Mouse (Mus musculus) lung, embryonic 15.5 days (tissue): ENCODE data around the gene Grk6. TPM values are rescaled to one million over a fixed set of nuclear protein-coding genes. Genes with fewer than 3 reads are reported as not detected.

Experiments
- ATAC-seq: fragments of 200-750 bp; cut with Nextera tagmentation; 2 replicates; pipeline ENCODE4 v1.8.0; 2017; ENCODE audit warnings: moderate number of reproducible peaks, borderline replicate concordance; ENCODE audit not compliant: low FRiP score, low TSS enrichment; ENCODE audit errors: extremely low read depth
- H3K27ac ChIP-seq: fragments of 300-500 bp; sonication (generic); 2 replicates; pipeline ENCODE4 v1.5.1; 2015; ENCODE audit warnings: moderate library complexity, mild to moderate bottlenecking, inconsistent platforms
- H3K27me3 ChIP-seq: fragments of 300-500 bp; sonication (generic); 2 replicates; pipeline ENCODE4 v1.6.1; 2015; ENCODE audit warnings: inconsistent platforms
- H3K36me3 ChIP-seq: fragments of 300-500 bp; sonication (generic); 2 replicates; pipeline ENCODE4 v1.6.1; 2015; ENCODE audit warnings: inconsistent platforms
- H3K4me1 ChIP-seq: fragments of 300-500 bp; sonication (generic); 2 replicates; pipeline ENCODE4 v1.6.1; 2015; ENCODE audit warnings: inconsistent platforms
- H3K4me2 ChIP-seq: fragments of 300-500 bp; sonication (generic); 2 replicates; pipeline ENCODE4 v1.6.1; 2015; ENCODE audit warnings: inconsistent platforms, mild to moderate bottlenecking, moderate library complexity
- H3K4me3 ChIP-seq: fragments of 300-500 bp; sonication (generic); 2 replicates; pipeline ENCODE4 v1.5.1; 2015; ENCODE audit warnings: mild to moderate bottlenecking, inconsistent platforms
- H3K9ac ChIP-seq: fragments of 300-500 bp; sonication (generic); 2 replicates; pipeline ENCODE4 v1.6.1; 2015; ENCODE audit warnings: inconsistent platforms
- H3K9me3 ChIP-seq: fragments of 300-500 bp; sonication (generic); 2 replicates; pipeline ENCODE4 v1.6.1; 2016; ENCODE audit warnings: inconsistent platforms
- WGBS: fragments of 180-500 bp; shearing (Covaris S2); methylation state at CpG from one replicate; pipeline ENCODE4 v1.1.7; 2015; 5-methylcytosine and 5-hydroxymethylcytosine counted together
- polyA plus RNA-seq: library from polyadenylated mRNA; unstranded; fragments of >200 nt; fragmentation: Nextera tagmentation; extraction: Ambion mirVana; gene quantifications from 2 replicates; pipeline ENCODE4 v1.2.1, GENCODE M21; 2015

The Grk6 gene
- polyA plus RNA-seq, 1 experiment from 2014 or later = 45.7 TPM

- Histone ChIP-seq H3K4me3 (peak overlapping the region; percentile 62), H3K27ac (peak overlapping the region; percentile 16; the same call in 1 of the 2 replicates), H3K4me2 (peak overlapping the region; percentile 100), H3K27me3 (peaks cover 9% of the 10 kb centered on the region; the same call in 1 of the 2 replicates), H3K4me1 (peaks cover 26% of the 10 kb centered on the region), H3K9ac (peak overlapping the region; percentile 59), H3K9me3 (no peaks in the 10 kb centered on the region), H3K36me3 (peaks cover 15% of the 10 kb centered on the region)
- WGBS = 1% methylated on average over 52 of the region's 54 CpGs
- peak; percentile 62; the same call in 1 of the 2 replicates for ATAC-seq
Measured at GRCm38 (mm10) chr13:55471156-55471818, 26.4 kb downstream of the Grk6 start.

- ATAC-seq = peak; percentile 3; the same call in 1 of the 2 replicates
- peaks cover 26% of the 10 kb centered on the region for H3K4me1 ChIP-seq
- peak overlapping the region; percentile 16 for H3K27ac ChIP-seq
- no peaks in the 10 kb centered on the region for H3K9me3 ChIP-seq
- WGBS = 0% methylated on average over 22 of the region's 31 CpGs
- peak overlapping the region; percentile 62 for H3K4me3 ChIP-seq
- H3K36me3 ChIP-seq = peaks cover 18% of the 10 kb centered on the region
- peak overlapping the region; percentile 100 for H3K4me2 ChIP-seq
- H3K27me3 ChIP-seq = peaks cover 9% of the 10 kb centered on the region; the same call in 1 of the 2 replicates
- H3K9ac ChIP-seq = peak overlapping the region; percentile 59
Measured at GRCm38 (mm10) chr13:55471819-55472131, 26.9 kb downstream of the Grk6 start.

GRCm38 (mm10) chr13:55472132-55473022, 27.5 kb downstream of the Grk6 start:
- H3K27ac ChIP-seq = peak overlapping the region; percentile 39
- H3K27me3 ChIP-seq = peaks cover 6% of the 10 kb centered on the region; the same call in 1 of the 2 replicates
- peak overlapping the region; percentile 62 for H3K4me3 ChIP-seq
- ATAC-seq = peak; percentile 50
- peak overlapping the region; percentile 100 for H3K4me2 ChIP-seq
- WGBS = under 1% methylated on average over 99 of the region's 103 CpGs
- no peaks in the 10 kb centered on the region for H3K9me3 ChIP-seq
- H3K4me1 ChIP-seq = peaks cover 26% of the 10 kb centered on the region
- H3K9ac ChIP-seq = peak overlapping the region; percentile 59
- peaks cover 24% of the 10 kb centered on the region for H3K36me3 ChIP-seq

GRCm38 (mm10) chr13:55473076-55473831, 28.4 kb downstream of the Grk6 start:
- Histone ChIP-seq H3K4me3 (peak overlapping the region; percentile 62), H3K9ac (peak overlapping the region; percentile 59), H3K27me3 (peaks cover 6% of the 10 kb centered on the region; the same call in 1 of the 2 replicates), H3K36me3 (peaks cover 31% of the 10 kb centered on the region), H3K4me1 (peaks cover 26% of the 10 kb centered on the region), H3K9me3 (no peaks in the 10 kb centered on the region), H3K4me2 (peak overlapping the region; percentile 100), H3K27ac (0 out of 2 replicates have a peak overlapping the region, but pooled peaks have one; percentile 39)
- no peak for ATAC-seq
- WGBS = 36% methylated on average over 18 of the region's 18 CpGs

GRCm38 (mm10) chr13:55473961-55474360, 29.1 kb downstream of the Grk6 start:
- H3K9me3 ChIP-seq = no peaks in the 10 kb centered on the region
- H3K9ac ChIP-seq = no peak overlapping the region
- H3K36me3 ChIP-seq = peaks cover 31% of the 10 kb centered on the region
- ATAC-seq = no peak
- peaks cover 6% of the 10 kb centered on the region; the same call in 1 of the 2 replicates for H3K27me3 ChIP-seq
- no peak overlapping the region for H3K4me2 ChIP-seq
- WGBS = 66% methylated on average over 11 of the region's 11 CpGs
- H3K4me3 ChIP-seq = no peak overlapping the region
- H3K4me1 ChIP-seq = peaks cover 26% of the 10 kb centered on the region
- H3K27ac ChIP-seq = no peak overlapping the region

GRCm38 (mm10) chr13:55474621-55475069, 29.8 kb downstream of the Grk6 start:
- H3K36me3 ChIP-seq = peaks cover 37% of the 10 kb centered on the region
- no peak overlapping the region for H3K9ac ChIP-seq
- H3K27me3 ChIP-seq = peaks cover 6% of the 10 kb centered on the region; the same call in 1 of the 2 replicates
- peaks cover 26% of the 10 kb centered on the region for H3K4me1 ChIP-seq
- H3K4me3 ChIP-seq = no peak overlapping the region
- no peak for ATAC-seq
- H3K4me2 ChIP-seq = no peak overlapping the region
- H3K9me3 ChIP-seq = no peaks in the 10 kb centered on the region
- WGBS = 44% methylated on average over 5 of the region's 5 CpGs
- H3K27ac ChIP-seq = no peak overlapping the region

- Histone ChIP-seq H3K4me3 (no peak overlapping the region), H3K4me2 (no peak overlapping the region), H3K9me3 (no peaks in the 10 kb centered on the region), H3K9ac (no peak overlapping the region), H3K4me1 (peaks cover 24% of the 10 kb centered on the region), H3K36me3 (peaks cover 46% of the 10 kb centered on the region), H3K27ac (no peak overlapping the region), H3K27me3 (no peaks in the 10 kb centered on the region)
- WGBS = 89% methylated on average over 5 of the region's 5 CpGs
- ATAC-seq = no peak
Measured at GRCm38 (mm10) chr13:55475750-55476149, 30.9 kb downstream of the Grk6 start.

GRCm38 (mm10) chr13:55476256-55476655, 31.4 kb downstream of the Grk6 start:
- Histone ChIP-seq H3K4me3 (no peak overlapping the region), H3K36me3 (peaks cover 51% of the 10 kb centered on the region), H3K9me3 (no peaks in the 10 kb centered on the region), H3K4me2 (no peak overlapping the region), H3K27ac (no peak overlapping the region), H3K4me1 (peaks cover 19% of the 10 kb centered on the region), H3K9ac (no peak overlapping the region), H3K27me3 (no peaks in the 10 kb centered on the region)
- 90% methylated on average over 8 of the region's 8 CpGs for WGBS
- no peak for ATAC-seq

- no peak overlapping the region for H3K27ac ChIP-seq
- no peak for ATAC-seq
- H3K27me3 ChIP-seq = no peaks in the 10 kb centered on the region
- H3K4me1 ChIP-seq = peaks cover 10% of the 10 kb centered on the region
- H3K4me2 ChIP-seq = no peak overlapping the region
- H3K4me3 ChIP-seq = no peak overlapping the region
- H3K9ac ChIP-seq = no peak overlapping the region
- no peaks in the 10 kb centered on the region for H3K9me3 ChIP-seq
- peaks cover 60% of the 10 kb centered on the region for H3K36me3 ChIP-seq
- 65% methylated on average over 16 of the region's 16 CpGs for WGBS
Measured at GRCm38 (mm10) chr13:55477492-55477891, 32.6 kb downstream of the Grk6 start.

GRCm38 (mm10) chr13:55478036-55478435, 33.2 kb downstream of the Grk6 start:
- Histone ChIP-seq H3K36me3 (peaks cover 60% of the 10 kb centered on the region), H3K27ac (no peak overlapping the region), H3K27me3 (no peaks in the 10 kb centered on the region), H3K4me2 (no peak overlapping the region), H3K9me3 (no peaks in the 10 kb centered on the region), H3K4me3 (no peak overlapping the region), H3K4me1 (peaks cover 10% of the 10 kb centered on the region), H3K9ac (no peak overlapping the region)
- no peak for ATAC-seq
- 56% methylated on average over 5 of the region's 5 CpGs for WGBS

GRCm38 (mm10) chr13:55479008-55479407, 34.1 kb downstream of the Grk6 start:
- WGBS = 60% methylated on average over 7 of the region's 7 CpGs
- Histone ChIP-seq H3K9ac (no peak overlapping the region), H3K4me3 (no peak overlapping the region), H3K27me3 (no peaks in the 10 kb centered on the region), H3K36me3 (peaks cover 60% of the 10 kb centered on the region), H3K9me3 (no peaks in the 10 kb centered on the region), H3K4me2 (no peak overlapping the region), H3K4me1 (peaks cover 18% of the 10 kb centered on the region), H3K27ac (no peak overlapping the region)
- ATAC-seq = no peak
